Mouse (Mus musculus) CD4-positive, CD25-positive, alpha-beta regulatory T cell, adult 4 months (primary cell): ENCODE data around the gene Ift122. TPM values are rescaled to one million over a fixed set of nuclear protein-coding genes. Genes with fewer than 3 reads are reported as not detected.

ENCODE experiments used
- ATAC-seq: one replicate; pipeline ENCODE4 v1.8.0; 2017
- polyA plus RNA-seq, 2 experiments: library from polyadenylated mRNA; unstranded; fragments of 100-300 nt; shearing (Covaris generic); gene quantifications; one replicate each; pipeline ENCODE4 v1.2.1; 2017

Gene Ift122
- polyA plus RNA-seq, 2 experiments from 2014 or later, result 1.7 to 5.1 TPM

DNA sequence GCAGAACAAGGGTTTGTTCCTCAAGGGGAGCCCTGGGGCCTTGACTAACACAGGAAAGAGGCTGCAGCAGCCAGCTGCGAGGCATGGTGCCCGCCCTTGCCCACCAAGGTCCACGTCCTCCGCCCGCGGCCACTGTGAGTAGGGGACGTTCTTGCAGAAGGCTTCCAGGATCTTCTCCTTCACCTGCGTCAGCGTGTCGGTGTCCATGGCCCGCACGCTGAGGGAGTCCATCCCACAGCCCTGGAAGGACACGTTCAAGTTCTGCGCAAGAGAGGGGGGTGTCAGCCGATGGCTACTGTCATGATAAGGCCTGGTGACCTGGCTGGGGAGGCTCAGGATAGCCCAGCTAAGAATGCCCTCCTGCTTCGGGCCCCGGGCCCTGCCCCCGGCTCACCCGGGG lies 107.1 kb downstream of the Ift122 start:
- no peak for ATAC-seq

GRCm38 (mm10) chr6:115961743-115962142 lies 108.5 kb downstream of the Ift122 start:
- no peak for ATAC-seq

GRCm38 (mm10) chr6:115962439-115963085 lies 109.3 kb downstream of the Ift122 start:
- no peak for ATAC-seq

GRCm38 (mm10) chr6:115963656-115964055 lies 110.4 kb downstream of the Ift122 start:
- ATAC-seq, result no peak

DNA sequence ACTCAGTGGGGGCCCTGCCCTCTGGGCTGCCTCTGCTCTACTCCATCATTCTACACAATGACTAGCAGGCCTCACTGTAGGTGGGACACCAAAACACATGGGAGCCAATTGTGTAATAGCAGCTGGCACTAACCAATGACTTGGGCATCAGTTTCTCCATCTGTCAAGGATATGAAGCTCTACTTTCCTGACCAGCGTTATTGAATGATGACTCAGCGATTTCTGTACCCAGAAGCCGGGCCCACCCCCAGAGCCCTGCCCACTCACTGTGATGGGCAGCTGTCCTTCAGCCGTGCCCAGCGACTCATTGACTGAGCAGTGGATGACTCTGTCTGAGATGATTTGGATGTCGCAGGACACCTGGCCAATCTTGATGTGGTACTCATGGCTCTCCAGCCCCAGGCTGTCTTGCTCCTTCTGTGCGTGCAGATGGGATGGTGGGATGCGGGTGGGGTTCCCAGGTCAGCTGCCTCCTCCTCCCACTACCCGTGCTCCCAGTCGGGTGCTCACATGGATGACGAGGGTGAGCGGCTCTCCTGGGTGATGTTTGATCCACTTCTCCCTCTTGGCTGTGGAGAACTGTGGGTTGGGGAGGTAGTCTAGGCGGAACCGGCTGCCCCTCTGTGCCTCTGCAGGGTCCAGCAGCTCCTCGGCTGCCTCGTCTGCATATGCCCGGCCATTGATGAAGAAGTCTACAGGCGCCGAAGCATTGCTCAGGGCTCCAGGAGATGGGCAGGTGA lies 113.1 kb downstream of the Ift122 start:
- ATAC-seq, result no peak

DNA sequence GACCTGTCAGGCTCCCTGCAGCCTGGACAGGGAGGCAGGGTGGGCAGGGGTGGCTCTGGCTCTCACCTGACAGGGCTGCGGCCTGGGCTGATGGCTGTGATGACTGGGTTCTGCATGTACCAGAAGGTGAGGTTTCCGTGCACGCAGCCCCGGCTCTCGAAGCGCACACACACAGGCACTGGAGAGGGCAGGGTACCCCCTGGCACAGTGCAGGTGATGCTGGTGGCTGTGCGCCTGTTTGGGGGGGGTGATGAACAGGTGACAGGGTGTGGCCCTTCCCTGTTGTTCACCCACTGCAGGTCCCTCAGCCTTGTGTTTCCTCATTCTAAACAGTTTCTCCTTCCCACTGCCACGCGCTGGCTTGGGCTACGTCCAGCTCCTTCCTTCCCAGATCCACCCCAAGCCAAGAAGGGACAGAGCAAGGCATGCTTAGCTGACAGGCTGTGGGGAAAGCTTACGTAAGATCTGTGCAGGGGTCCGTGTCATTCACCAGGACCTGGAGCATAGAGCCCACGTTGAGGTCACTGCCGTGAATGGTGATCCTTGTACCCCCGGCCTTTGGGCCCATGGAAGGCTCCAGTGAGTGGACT lies 114.1 kb downstream of the Ift122 start:
- no peak for ATAC-seq

- ATAC-seq, result no peak
Observed at GRCm38 (mm10) chr6:115968086-115968485, 114.8 kb downstream of the Ift122 start.

DNA sequence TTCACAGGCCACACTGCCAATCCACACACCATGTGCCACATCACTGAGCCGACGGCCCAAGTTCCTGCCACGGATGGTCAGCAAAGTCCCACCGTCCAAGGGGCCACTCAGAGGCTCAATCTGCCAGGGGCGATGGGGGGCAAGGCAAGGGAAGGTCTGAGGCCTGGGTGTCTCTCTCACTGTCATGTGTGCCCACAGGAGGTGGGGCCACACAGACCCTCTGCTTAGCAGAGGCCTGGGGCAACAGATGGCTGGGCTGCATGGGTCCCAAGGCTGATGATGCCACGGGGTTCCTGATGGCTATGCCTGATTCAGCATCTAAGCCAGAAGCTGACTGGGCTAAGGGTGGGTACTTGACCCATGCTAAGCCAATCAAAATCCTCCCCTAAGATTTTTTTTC lies 115.4 kb downstream of the Ift122 start:
- no peak for ATAC-seq

GRCm38 (mm10) chr6:115969103-115969502 lies 115.8 kb downstream of the Ift122 start:
- no peak for ATAC-seq

- ATAC-seq, result no peak
Observed at GRCm38 (mm10) chr6:115969952-115970351, 116.7 kb downstream of the Ift122 start.

DNA sequence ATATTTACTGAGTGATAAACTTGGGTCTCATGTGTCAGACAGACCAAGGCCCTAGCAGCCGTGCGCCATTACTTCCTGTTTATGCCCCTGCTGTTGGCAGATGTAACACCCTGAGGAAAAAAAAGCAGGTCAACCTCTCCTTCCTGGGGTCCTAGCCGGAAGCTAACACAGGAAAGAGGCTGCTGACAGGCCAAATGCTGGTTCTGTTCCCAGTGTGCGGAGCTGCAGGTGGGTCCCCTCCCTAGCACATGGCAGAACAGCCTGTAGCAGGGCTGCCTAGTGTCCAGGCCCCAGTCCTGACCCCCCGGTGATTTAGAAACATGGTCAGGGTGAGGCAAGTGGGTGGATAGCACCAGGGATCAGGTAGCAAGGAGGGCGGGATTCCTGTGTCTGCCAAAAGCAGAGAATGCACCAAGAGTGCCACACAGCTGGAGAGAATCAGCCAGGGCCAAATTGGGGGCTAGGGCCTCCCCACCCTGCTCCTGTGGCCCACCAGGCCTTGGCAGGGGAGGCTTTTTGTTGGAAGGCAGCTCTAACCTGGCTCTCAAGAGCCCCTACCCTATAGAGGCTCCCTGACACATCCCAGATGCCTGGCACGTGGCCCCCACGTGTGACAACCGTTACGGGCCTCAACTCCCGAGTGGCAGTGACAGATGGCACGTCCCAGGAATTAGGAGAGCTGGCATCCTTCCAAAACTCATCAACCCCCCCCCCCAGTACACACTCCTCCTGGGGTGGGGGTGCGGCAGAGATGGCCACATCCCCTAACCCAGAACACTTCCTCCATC lies 118.2 kb downstream of the Ift122 start:
- no peak for ATAC-seq

DNA sequence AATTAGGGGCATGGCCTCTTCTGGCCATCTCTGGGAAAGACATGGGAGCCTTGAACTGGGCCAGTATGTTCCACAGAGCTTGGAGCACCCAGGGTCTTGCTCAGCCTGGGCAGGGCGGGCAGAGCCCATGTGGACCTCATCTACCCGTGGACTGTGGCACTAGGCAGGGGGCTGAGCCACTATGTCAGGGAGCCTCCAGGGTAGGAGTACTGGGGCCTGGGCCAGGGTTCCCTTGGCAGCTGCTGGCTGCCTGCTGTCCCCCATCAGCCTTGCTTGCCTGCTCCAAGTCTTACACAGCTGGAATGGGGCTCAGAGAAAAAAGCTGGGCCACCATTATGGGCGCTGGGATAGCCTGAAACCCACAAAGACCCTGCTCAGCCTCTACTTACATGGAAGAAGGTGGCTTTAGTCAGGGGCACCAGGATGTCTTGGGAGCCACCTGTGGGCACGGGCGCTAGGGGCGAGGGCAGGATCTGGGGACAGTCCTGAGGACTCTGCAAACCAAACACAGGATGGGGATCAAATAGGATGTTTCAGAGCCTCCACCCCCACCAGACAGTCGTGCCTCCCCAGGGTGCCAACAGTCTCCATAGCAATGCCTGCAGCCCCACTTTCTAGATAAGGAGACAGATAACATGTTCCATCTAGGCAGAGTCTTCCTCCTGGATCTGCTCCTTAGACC lies 119.0 kb downstream of the Ift122 start:
- no peak for ATAC-seq

DNA sequence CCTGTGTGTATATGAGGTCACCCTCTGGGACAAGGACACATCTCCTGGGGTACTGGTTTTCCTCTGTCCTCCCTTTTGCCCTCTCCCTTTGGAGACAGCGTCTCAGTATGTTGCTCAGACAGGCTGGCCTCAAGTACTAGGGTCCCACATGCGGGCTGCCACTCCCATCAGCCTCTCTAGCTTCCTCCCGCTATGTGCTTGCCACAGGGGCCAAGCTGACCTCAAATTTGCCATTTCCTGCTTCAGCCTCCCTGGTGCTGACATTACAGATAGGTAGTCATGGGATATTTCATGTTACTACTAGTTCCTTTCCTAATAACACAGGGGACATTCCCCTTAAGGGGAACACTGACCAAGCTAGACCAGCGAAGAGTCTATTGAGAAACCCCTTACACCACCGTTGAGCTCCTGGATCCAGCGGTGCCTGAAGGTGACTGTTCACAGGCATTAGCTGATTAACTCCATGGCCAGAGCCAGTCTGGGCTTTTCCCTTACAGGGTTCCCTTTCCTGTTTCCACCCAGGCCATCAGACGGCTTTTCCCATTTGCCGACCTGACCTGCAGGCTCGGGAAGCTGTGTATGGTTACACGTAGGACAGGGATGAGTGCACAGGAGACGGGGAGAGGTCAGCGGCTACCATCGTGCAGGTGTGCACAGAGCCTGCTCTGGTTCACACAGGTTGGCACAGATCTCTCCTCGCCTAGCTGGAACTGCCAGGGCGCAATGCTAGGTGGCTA lies 120.0 kb downstream of the Ift122 start:
- no peak for ATAC-seq

GRCm38 (mm10) chr6:115973881-115974662 lies 120.8 kb downstream of the Ift122 start:
- no peak for ATAC-seq

DNA sequence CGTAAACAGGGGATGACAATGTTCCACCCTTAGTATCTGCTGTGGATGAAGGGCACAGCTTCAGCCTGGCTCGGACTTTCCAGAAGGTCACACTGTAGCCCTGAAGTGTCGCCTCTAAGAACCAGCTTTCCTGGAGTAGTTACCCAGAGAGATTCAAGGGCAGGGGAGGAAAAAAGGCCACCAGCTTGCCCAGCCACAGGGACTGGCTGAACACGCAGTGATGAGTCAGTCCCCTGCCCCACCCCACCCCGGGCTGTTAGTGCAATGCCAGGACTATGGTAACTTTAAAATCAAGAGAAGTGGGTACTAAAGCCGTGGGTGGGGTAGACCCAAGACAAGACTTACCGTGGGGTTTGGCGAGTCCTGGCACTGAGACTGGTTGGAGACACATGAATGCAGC lies 122.3 kb downstream of the Ift122 start:
- no peak for ATAC-seq

Other genes with a start within 250 kb of the Ift122 start
- gene Raf1, start 176.8 kb upstream of the Ift122 start, polyA plus RNA-seq, result 10 to 100 TPM; 46.4 to 51.6 TPM
- not detected for gene Tmem40, start 91.1 kb upstream of the Ift122 start, polyA plus RNA-seq
- 1 to 10 TPM; 3.7 to 4.5 TPM for gene Cand2, start 78.9 kb upstream of the Ift122 start, polyA plus RNA-seq
- 1,000 to 10,000 TPM; 6,591 to 8,533 TPM for gene Rpl32, start 44.7 kb upstream of the Ift122 start, polyA plus RNA-seq
- gene Efcab12, start 15.1 kb upstream of the Ift122 start, polyA plus RNA-seq, result under 1 TPM in 1 of 2 experiments, not detected in 1; 0.20 TPM
- gene Mbd4, start 99 bp upstream of the Ift122 start, polyA plus RNA-seq, result 10 to 100 TPM in 1 of 2 experiments, 1 to 10 TPM in 1; 9.8 to 14.9 TPM
- gene Rho, start 78.3 kb downstream of the Ift122 start, polyA plus RNA-seq, result not detected
- not detected for gene H1foo, start 91.5 kb downstream of the Ift122 start, polyA plus RNA-seq
- gene Plxnd1, start 141.5 kb downstream of the Ift122 start, polyA plus RNA-seq, result 1 to 10 TPM; 4.7 to 6.2 TPM